Mouse (Mus musculus): ENCODE measurements around the gene Rlim.
A peak's percentile ranks its signal among the peaks of the same experiment; 100 is the strongest.

The Rlim gene

DNA sequence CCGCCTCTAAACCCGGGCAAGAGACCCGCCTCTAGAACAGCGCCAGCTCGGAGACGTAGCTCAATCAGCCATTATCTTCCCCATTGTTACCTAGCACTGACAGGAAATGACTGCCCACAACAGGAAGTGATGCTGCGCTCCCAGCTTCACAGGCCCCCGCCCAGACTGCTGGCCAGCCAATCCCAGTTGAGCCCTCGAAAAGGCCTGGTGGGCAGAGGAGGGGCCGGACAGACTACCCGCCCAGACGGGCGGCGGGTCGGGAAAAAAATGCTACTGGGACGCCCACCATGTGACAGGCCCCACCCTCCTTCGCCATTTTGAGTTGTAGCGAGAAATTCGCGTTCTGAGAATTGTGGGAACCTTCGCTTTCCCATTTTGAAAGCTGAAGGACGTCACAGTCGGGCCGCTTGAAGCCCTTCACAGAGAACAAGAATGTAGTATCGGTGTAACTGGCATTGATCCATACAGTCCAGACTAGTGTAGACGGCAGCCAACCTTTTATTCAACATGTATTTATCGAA lies at the start of gene Rlim:
Gene Rlim (minus strand): TSS at position 116 of the 521 bp plus-strand sequence.
- DNase-seq, result peak; percentile 86

GRCm38 (mm10) chrX:104017196-104017595 lies 36.1 kb upstream of the Rlim start:
- no peak for DNase-seq

- DNase-seq, result no peak
Measured at GRCm38 (mm10) chrX:104015048-104015447, 34.0 kb upstream of the Rlim start.

DNA sequence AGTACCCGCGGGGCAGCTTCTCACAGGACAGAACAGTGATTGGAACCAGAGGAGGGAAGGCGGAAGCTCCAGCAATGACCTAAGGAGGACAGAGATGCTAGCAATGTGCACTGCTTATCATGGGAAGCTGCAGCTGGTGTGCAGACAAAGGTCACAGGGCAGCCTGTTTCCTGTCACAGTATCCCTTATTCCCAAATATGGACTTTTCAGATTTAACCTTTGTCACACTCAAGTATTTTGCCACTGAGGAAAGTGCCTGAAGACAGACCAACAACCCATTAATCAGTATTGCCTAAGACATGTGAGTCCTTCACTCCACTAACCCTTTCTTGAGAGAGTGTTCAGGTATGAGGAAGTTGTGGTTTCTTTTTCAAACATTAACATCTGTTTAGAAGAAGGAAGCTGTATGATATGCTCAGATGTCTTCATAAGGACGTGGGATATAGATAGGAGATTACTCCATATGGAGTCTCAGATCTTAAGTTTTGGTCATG lies 32.3 kb upstream of the Rlim start:
- DNase-seq, result no peak

DNA sequence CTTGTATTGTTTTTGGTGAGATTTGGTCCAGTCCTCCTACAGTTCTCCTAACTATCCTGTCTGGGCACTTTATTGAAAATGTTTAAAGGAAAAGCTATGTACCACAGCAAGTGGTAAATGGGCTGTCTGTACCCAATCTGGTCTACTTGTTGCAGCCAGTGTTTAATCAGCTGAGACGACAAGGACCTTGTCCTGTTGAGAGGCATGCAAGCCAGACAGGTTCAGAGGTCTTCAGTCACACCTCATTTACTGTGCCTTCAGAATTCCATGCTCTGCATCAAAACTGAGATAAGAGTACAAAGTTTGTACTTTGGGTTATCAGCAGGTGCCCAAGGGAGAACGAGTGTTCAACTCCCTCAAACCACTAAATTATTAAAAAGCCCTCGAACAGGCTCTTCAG lies 13.7 kb upstream of the Rlim start:
- no peak for DNase-seq

GRCm38 (mm10) chrX:103993864-103994263 lies 12.8 kb upstream of the Rlim start:
- no peak for DNase-seq

- DNase-seq, result no peak
Measured at GRCm38 (mm10) chrX:103991702-103992101, 10.6 kb upstream of the Rlim start.

- DNase-seq, result no peak
Measured at GRCm38 (mm10) chrX:103990392-103990791, 9.3 kb upstream of the Rlim start.

GRCm38 (mm10) chrX:103987215-103987964 lies 6.3 kb upstream of the Rlim start:
- no peak for DNase-seq

GRCm38 (mm10) chrX:103986159-103986558 lies 5.1 kb upstream of the Rlim start:
- DNase-seq, result no peak

DNA sequence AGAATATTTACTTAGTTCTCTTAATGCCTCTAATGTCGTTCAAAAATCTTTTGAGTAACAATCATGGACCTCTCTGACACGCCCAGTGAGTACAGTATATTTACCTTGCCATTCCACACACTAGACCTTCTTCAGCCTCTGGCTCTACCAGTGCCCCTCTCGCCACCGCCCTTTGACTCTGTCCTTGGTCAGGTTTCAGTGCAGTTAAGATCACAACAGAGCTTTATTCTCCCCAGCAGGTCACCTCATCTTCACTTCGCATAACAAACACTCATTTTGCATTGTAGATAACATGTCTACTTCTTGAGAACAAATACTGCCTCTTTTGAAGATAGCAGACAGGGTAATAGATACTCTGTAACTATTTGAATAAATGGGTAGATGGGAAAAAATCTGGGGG lies 3.9 kb upstream of the Rlim start:
- no peak for DNase-seq

DNA sequence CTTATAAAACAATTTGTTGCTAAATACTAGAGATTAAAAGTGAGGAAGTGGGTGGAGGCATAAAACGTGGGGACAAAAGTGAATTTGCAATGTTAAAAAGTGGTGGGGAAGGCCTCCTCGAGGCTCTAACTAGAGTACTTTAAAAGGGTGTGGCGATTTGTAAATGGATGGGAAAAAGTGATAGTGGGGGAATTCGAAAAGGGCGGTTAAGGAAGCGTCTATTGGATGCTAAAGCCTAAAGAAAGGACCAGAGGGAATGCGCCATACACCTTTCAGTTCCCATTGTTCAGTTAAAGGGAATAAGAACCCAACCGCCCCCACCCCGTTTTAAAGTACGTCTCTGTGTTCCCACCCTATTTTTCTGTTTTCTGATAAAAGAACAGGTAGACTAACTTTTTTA lies 722 bp upstream of the Rlim start:
- DNase-seq, result no peak

DNA sequence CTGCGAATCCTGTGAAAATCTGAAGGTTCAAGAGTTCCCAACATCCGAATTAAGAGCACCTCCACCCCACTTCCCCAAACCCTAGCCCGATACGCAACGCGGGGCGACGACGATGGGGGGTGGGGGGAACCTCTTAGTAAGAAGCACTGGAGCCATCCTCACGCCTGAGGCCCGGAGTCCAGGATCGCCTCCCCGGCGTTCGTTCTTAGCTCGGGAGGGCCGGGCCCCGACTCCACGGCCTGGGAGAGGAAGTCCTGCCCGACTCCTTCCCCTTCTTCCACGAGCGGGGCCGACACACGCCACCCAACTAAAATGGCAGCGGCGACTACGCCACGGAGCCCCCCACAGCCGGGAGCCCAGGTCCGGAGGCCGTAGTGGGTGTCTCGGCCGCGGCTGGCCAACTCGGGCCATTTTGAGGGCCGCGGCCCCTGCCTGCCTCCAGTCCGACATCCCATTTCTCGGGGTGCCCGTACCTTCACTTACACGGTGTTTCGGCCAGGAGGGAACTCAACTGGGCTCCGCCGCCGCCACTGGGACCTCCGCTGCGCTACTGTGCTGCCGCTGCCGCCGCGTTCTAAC lies 405 bp downstream of the Rlim start:
- DNase-seq, result peak; percentile 18

DNA sequence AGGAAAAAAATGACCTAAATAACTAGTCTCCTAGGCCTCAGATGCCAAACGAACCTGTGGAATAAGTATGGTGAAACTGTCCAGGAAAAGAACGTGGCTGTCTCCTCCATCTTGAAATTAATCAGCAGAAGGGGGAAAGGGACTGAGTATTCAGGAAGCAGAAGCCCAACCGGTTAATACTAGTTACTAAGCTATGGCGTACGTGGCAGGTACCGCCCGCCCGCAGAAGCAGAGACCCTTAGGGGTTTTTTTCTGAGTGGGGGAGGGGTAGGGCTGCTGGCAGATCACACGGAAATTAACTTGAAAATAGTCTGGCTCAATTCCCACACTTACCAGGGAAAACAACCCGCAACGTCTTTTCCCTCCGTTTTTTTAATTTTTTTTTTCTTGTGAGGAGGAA lies 1.0 kb downstream of the Rlim start:
- no peak for DNase-seq

- no peak for DNase-seq
Measured at GRCm38 (mm10) chrX:103939701-103940100, 41.4 kb downstream of the Rlim start.

- DNase-seq, result no peak
Measured at GRCm38 (mm10) chrX:103937333-103937732, 43.8 kb downstream of the Rlim start.

DNA sequence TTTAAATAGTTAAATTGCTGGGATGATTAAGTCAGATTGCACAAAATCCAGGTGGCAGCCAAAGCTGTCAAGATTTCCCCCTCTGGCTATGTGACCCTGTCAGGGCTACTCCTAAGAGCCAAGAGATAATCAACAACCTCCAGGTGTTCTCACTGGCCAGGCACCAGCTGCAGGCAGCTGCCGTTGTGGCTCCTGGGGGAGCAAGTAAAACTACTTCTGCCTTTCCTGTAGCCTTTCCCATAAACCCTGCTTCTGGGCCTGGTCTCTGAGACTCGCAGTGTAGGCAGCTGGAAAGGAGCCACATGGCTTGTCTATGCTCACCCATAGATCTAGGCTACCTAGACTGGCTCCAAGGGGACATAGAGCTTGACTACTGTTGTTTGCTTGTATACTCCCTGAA lies 58.6 kb downstream of the Rlim start:
- DNase-seq, result no peak

GRCm38 (mm10) chrX:103918954-103919353 lies 62.1 kb downstream of the Rlim start:
- no peak for DNase-seq

DNA sequence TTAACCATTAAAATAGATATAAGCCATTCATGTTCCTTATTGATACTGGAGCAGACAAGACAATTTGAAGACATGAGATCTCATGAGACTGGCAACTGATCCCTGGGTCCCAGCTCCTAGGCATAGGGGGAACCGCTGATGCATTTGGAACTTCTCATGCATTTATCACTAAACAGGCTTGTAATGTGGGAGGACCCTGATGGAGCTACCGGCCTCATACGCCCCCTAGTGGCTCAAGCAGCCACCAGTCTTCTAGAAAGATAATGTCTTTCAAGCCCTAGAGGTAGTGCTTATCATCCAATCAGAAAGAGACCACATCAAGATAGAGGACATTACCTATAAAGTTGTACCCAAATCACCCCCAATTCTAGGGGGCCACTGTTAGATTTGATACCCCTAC lies 66.3 kb downstream of the Rlim start:
- peak; percentile 55 for DNase-seq

Measured in right cerebral cortex, postnatal 14 days (tissue).